Comparison of ENCODE assay signal across 8 mouse cellular contexts in genomic region chr11:98296277-98296676, GRCm38 (mm10). TPM values are rescaled to one million over a fixed set of nuclear protein-coding genes. Genes with fewer than 3 reads are reported as not detected.
DNase-seq lines count a peak whose midpoint lies in the region; ATAC-seq and TF ChIP-seq lines count a peak whose summit lies in the region.
"Had no signal": no experiment of that assay in that cellular context is flagged by ENCODE, and none has a peak within 500 bp of the region (broad histone marks: within the 10 kb centered on the region; RNA-seq: fewer than 3 reads in every experiment).

No protein-coding gene starts in this region.

- TF ChIP-seq POLR2A in lung, adult 2 months (IDR thresholded peaks at IDR 0.05; ENCODE audit: borderline replicate concordance, extremely low read depth, low read depth, low read length) = no peak

- WGBS in lung, adult 2 months = 25% methylated on average over 5 of the region's 5 CpGs
- 3% methylated on average over 5 of the region's 5 CpGs for WGBS in limb, embryonic 11.5 days

- H3K9me3 ChIP-seq in limb, embryonic 11.5 days (ENCODE audit: control insufficient read depth, low read length) = no peaks in the 10 kb centered on the region
- H3K9me3 ChIP-seq: limb, embryonic 13.5 days had no signal

- no peak for DNase-seq in lung, adult 2 months
- no peak for DNase-seq in lung, adult 18-20 months
- peak; percentile 78 for DNase-seq in brain, adult 2 months (ENCODE audit: low read depth, low spot score)
- DNase-seq in forelimb bud, embryonic 11.5 days (ENCODE audit: low read depth, low spot score) = peak; percentile 26
- peak; percentile 67 for DNase-seq in limb, embryonic 11.5 days (ENCODE audit: low spot score)
- DNase-seq in right cerebral cortex, adult 18-20 months = peak; percentile 61
- DNase-seq in urinary bladder, adult 18-20 months (ENCODE audit: low spot score in 2 of 2) = no peak

- H3K4me2 ChIP-seq in limb, embryonic 11.5 days (ENCODE audit: low read depth, severe bottlenecking) = no peak overlapping the region
- H3K4me2 ChIP-seq: limb, embryonic 13.5 days had no signal

- H3K4me1 ChIP-seq in lung, adult 2 months (ENCODE audit: control insufficient read depth, insufficient read depth, low read length) = peaks cover 3% of the 10 kb centered on the region; the same call in 1 of the 2 replicates
- peaks cover 8% of the 10 kb centered on the region for H3K4me1 ChIP-seq in limb, embryonic 11.5 days (ENCODE audit: control insufficient read depth, insufficient read depth, low read length)

- no peak overlapping the region for H3K9ac ChIP-seq in limb, embryonic 11.5 days (ENCODE audit: low read length)
- H3K9ac ChIP-seq: limb, embryonic 13.5 days had no signal

- H3K27me3 ChIP-seq in limb, embryonic 11.5 days (ENCODE audit: control insufficient read depth, insufficient read depth, low read length) = peaks cover 32% of the 10 kb centered on the region

- H3K4me3 ChIP-seq in lung, adult 2 months (replicated peaks; ENCODE audit: extremely low read depth, low read depth, low read length) = no peak overlapping the region
- H3K4me3 ChIP-seq in limb, embryonic 11.5 days (ENCODE audit: low read depth, low read length) = no peak overlapping the region
- H3K4me3 ChIP-seq: limb, embryonic 13.5 days had no signal

- no peak for ATAC-seq in limb, embryonic 11.5 days (ENCODE audit: insufficient number of reproducible peaks, low FRiP score, low TSS enrichment, low read depth)

- peak; percentile 31; the same call in 1 of the 2 replicates for TF ChIP-seq CTCF in lung, adult 2 months (IDR thresholded peaks at IDR 0.05; ENCODE audit: insufficient read depth, low read length)

- H3K36me3 ChIP-seq in limb, embryonic 11.5 days (ENCODE audit: control insufficient read depth, insufficient read depth, low read length) = no peaks in the 10 kb centered on the region
- H3K36me3 ChIP-seq: limb, embryonic 13.5 days had no signal

- no peak overlapping the region for H3K27ac ChIP-seq in limb, embryonic 11.5 days (replicated peaks; ENCODE audit: low read depth, low read length)
- H3K27ac ChIP-seq: limb, embryonic 13.5 days had no signal

RNA-seq across cellular contexts. Expression of gene Neurod2, which starts 33.2 kb away (rescaled TPM):
- not detected in 2 replicates for polyA plus RNA-seq in lung, adult 2 months (2012; rRNA removed)
- polyA plus RNA-seq in limb, embryonic 11.5 days (2014; fragmentation: Nextera tagmentation; extraction: Ambion mirVana) = not detected in 2 replicates
- polyA plus RNA-seq: limb, embryonic 13.5 days had no signal

RNA-seq across cellular contexts. Expression of gene Ppp1r1b, which starts 51.9 kb away (rescaled TPM):
- polyA plus RNA-seq in lung, adult 2 months (2012; rRNA removed) = 20.0 and 22.1 TPM in 2 replicates
- polyA plus RNA-seq in limb, embryonic 11.5 days (2014; fragmentation: Nextera tagmentation; extraction: Ambion mirVana) = 0.17 TPM in 1 of 2 replicates, not detected in the other

Comparison
In these comparisons a context has a peak if more than half of its experiments do, and no peak if none do; other contexts are left out.
1. DNase-seq: peak in brain, adult 2 months (single experiment), forelimb bud, embryonic 11.5 days (single experiment), limb, embryonic 11.5 days (single experiment) and right cerebral cortex, adult 18-20 months (single experiment); none in lung, adult 2 months (single experiment), lung, adult 18-20 months (0 of 2) and urinary bladder, adult 18-20 months (0 of 2).
2. RNA of gene Ppp1r1b, which starts 51.9 kb away (polyA plus RNA-seq): 20.0 to 22.1 TPM in lung, adult 2 months; 0.17 TPM in limb, embryonic 11.5 days; every median in the first group is over 10 times any median in the second.